28 mouse cellular contexts compared by ENCODE assay signal in the genomic region with DNA sequence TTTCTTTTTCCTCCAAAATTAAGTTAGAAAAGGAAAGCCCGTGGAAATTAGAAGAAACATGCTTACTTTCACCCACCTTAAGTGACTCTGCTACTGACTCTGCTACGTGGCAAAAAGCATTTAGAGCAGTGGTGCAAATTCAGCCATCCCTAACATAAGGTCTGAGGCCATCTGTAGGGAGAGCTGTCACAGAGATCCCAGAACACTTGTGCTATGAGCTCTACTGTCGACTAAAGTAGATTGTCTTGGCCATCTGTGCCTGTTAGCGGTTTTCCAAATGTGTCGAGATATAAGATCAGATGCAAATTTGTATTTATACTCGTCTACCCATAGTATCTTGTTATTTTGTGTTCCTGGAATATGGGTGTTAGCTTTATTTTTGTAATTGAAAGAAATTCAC. TPM values are rescaled to one million over a fixed set of nuclear protein-coding genes. Genes with fewer than 3 reads are reported as not detected.
DNase-seq lines count a peak whose midpoint lies in the region; ATAC-seq lines count a peak whose summit lies in the region.
"Had no signal": no experiment of that assay in that cellular context is flagged by ENCODE, and none has a peak within 500 bp of the region (broad histone marks: within the 10 kb centered on the region; RNA-seq: fewer than 3 reads in every experiment).

No protein-coding gene starts in this region.

- no peaks in the 10 kb centered on the region for H3K27me3 ChIP-seq in forebrain, embryonic 14.5 days (replicated peaks; ENCODE audit: control insufficient read depth, insufficient read depth, low read length)
- H3K27me3 ChIP-seq in forebrain, embryonic 11.5 days (ENCODE audit: control insufficient read depth, insufficient read depth, low read length), result no peaks in the 10 kb centered on the region
- no peaks in the 10 kb centered on the region for H3K27me3 ChIP-seq in kidney, embryonic 16.5 days (ENCODE audit: insufficient read depth, low read length)
- H3K27me3 ChIP-seq: CH12.LX; embryonic facial prominence, embryonic 12.5 days; heart, embryonic 13.5 days; liver, embryonic 13.5 days; midbrain, embryonic 12.5 days; stomach, embryonic 15.5 days had no signal

- H3K27ac ChIP-seq in forebrain, embryonic 14.5 days (ENCODE audit: low read depth, low read length), result peak overlapping the region; percentile 34; the same call in 1 of the 2 replicates
- no peak overlapping the region for H3K27ac ChIP-seq in forebrain, embryonic 11.5 days (ENCODE audit: low read depth, low read length)
- peak overlapping the region; percentile 48; the same call in 1 of the 2 replicates for H3K27ac ChIP-seq in kidney, embryonic 16.5 days (ENCODE audit: low read length)
- H3K27ac ChIP-seq: embryonic facial prominence, embryonic 12.5 days; heart, adult 2 months; heart, embryonic 13.5 days; hindbrain, postnatal 0 days; layer of hippocampus, adult 2 months; liver, embryonic 13.5 days; midbrain, embryonic 12.5 days; stomach, embryonic 15.5 days had no signal

- H3K36me3 ChIP-seq in forebrain, embryonic 14.5 days (ENCODE audit: control insufficient read depth, insufficient read depth, low read length), result no peaks in the 10 kb centered on the region
- H3K36me3 ChIP-seq in forebrain, embryonic 11.5 days (ENCODE audit: control insufficient read depth, insufficient read depth, low read length), result no peaks in the 10 kb centered on the region
- H3K36me3 ChIP-seq in kidney, embryonic 16.5 days (ENCODE audit: insufficient read depth, low read length), result no peaks in the 10 kb centered on the region
- H3K36me3 ChIP-seq: embryonic facial prominence, embryonic 12.5 days; G1E; heart, embryonic 13.5 days; liver, embryonic 13.5 days; midbrain, embryonic 12.5 days; stomach, embryonic 15.5 days had no signal

- peak; percentile 78 for DNase-seq in forebrain, embryonic 14.5 days (ENCODE audit: low spot score)
- DNase-seq in forebrain, embryonic 11.5 days (ENCODE audit: low spot score), result no peak
- DNase-seq in kidney, postnatal 36 days, result no peak
- DNase-seq in brain, adult 2 months (ENCODE audit: low read depth, low spot score), result peak; percentile 55
- peak; percentile 60 for DNase-seq in brain, embryonic 18.5 days (ENCODE audit: low read depth, low spot score)
- no peak for DNase-seq in cerebellum, adult 9-10 months
- DNase-seq: adrenal gland, postnatal 36 days; B cell, adult 2 months; cerebellum, adult 2 months; gastrocnemius, postnatal 36 days; heart, adult 2 months; heart, postnatal 14 days; kidney, postnatal 10 days; liver, embryonic 13.5 days; lung, adult 2 months; lung, postnatal 14 days; thymus, adult 18-20 months had no signal

- no peak overlapping the region for H3K9ac ChIP-seq in forebrain, embryonic 14.5 days (ENCODE audit: low read length)
- no peak overlapping the region for H3K9ac ChIP-seq in forebrain, embryonic 11.5 days (ENCODE audit: low read length)
- H3K9ac ChIP-seq in kidney, embryonic 16.5 days (replicated peaks; ENCODE audit: low read length), result no peak overlapping the region
- H3K9ac ChIP-seq: embryonic facial prominence, embryonic 12.5 days; heart, embryonic 13.5 days; liver, embryonic 13.5 days; midbrain, embryonic 12.5 days; stomach, embryonic 15.5 days had no signal

- H3K4me2 ChIP-seq in forebrain, embryonic 14.5 days (ENCODE audit: low read length), result no peak overlapping the region
- no peak overlapping the region for H3K4me2 ChIP-seq in forebrain, embryonic 11.5 days (ENCODE audit: low read depth, low read length, severe bottlenecking)
- no peak overlapping the region for H3K4me2 ChIP-seq in kidney, embryonic 16.5 days (replicated peaks; ENCODE audit: low read depth, low read length)
- H3K4me2 ChIP-seq: embryonic facial prominence, embryonic 12.5 days; heart, embryonic 13.5 days; liver, embryonic 13.5 days; midbrain, embryonic 12.5 days; stomach, embryonic 15.5 days had no signal

- 53% methylated on average over 6 of the region's 6 CpGs for WGBS in forebrain, embryonic 14.5 days
- WGBS in forebrain, embryonic 11.5 days, result 73% methylated on average over 6 of the region's 6 CpGs
- WGBS in kidney, embryonic 16.5 days, result 24% methylated on average over 6 of the region's 6 CpGs

- ATAC-seq in forebrain, embryonic 14.5 days, result peak; percentile 86
- ATAC-seq in forebrain, embryonic 11.5 days (replicated peaks; ENCODE audit: low FRiP score), result no peak
- no peak for ATAC-seq in kidney, embryonic 16.5 days (ENCODE audit: low FRiP score, low TSS enrichment)
- ATAC-seq: hindbrain, postnatal 0 days; intestine, embryonic 16.5 days had no signal

- H3K9me3 ChIP-seq in forebrain, embryonic 14.5 days (replicated peaks; ENCODE audit: control insufficient read depth, low read length), result no peaks in the 10 kb centered on the region
- H3K9me3 ChIP-seq in forebrain, embryonic 11.5 days (ENCODE audit: control insufficient read depth, low read length), result no peaks in the 10 kb centered on the region
- H3K9me3 ChIP-seq in kidney, embryonic 16.5 days (ENCODE audit: low read length), result no peaks in the 10 kb centered on the region
- H3K9me3 ChIP-seq: embryonic facial prominence, embryonic 12.5 days; G1E; heart, embryonic 13.5 days; liver, embryonic 13.5 days; midbrain, embryonic 12.5 days; stomach, embryonic 15.5 days had no signal

- H3K4me3 ChIP-seq in forebrain, embryonic 14.5 days (ENCODE audit: low read depth, low read length), result no peak overlapping the region
- no peak overlapping the region for H3K4me3 ChIP-seq in forebrain, embryonic 11.5 days (ENCODE audit: low read depth, low read length)
- H3K4me3 ChIP-seq in kidney, embryonic 16.5 days (ENCODE audit: low read length), result no peak overlapping the region
- H3K4me3 ChIP-seq: embryonic facial prominence, embryonic 12.5 days; erythroblast, embryonic 14.5 days; heart, adult 2 months; heart, embryonic 13.5 days; layer of hippocampus, adult 2 months; liver, embryonic 13.5 days; midbrain, embryonic 12.5 days; stomach, embryonic 15.5 days had no signal

- H3K4me1 ChIP-seq in forebrain, embryonic 14.5 days (ENCODE audit: control insufficient read depth, insufficient read depth, low read length), result peaks cover 8% of the 10 kb centered on the region; the same call in 1 of the 2 replicates
- no peaks in the 10 kb centered on the region; the same call in 1 of the 2 replicates for H3K4me1 ChIP-seq in forebrain, embryonic 11.5 days (replicated peaks; ENCODE audit: control insufficient read depth, insufficient read depth, low read length)
- peaks cover 3% of the 10 kb centered on the region; the same call in 1 of the 2 replicates for H3K4me1 ChIP-seq in kidney, embryonic 16.5 days (ENCODE audit: insufficient read depth, low read length)
- H3K4me1 ChIP-seq: embryonic facial prominence, embryonic 12.5 days; heart, embryonic 13.5 days; liver, embryonic 13.5 days; stomach, embryonic 15.5 days had no signal

RNA-seq across cellular contexts. Expression of a gene that starts 52.7 kb away (rescaled TPM):
- 64.7 and 94.0 TPM in 2 replicates for polyA plus RNA-seq in forebrain, embryonic 14.5 days (2014; fragmentation: Nextera tagmentation; extraction: Ambion mirVana)
- 27.6 and 33.7 TPM in 2 replicates for polyA plus RNA-seq in forebrain, embryonic 11.5 days (2014; fragmentation: Nextera tagmentation; extraction: Ambion mirVana)
- 83.4 and 102 TPM in 2 replicates for polyA plus RNA-seq in kidney, embryonic 16.5 days (2015; fragmentation: Nextera tagmentation; extraction: Ambion mirVana)
- polyA plus RNA-seq: erythroblast, embryonic 14.5 days; G1E had no signal

Comparison
In these comparisons a context has a peak if more than half of its experiments do, and no peak if none do; other contexts are left out.
1. DNase-seq: peak in forebrain, embryonic 14.5 days (single experiment), brain, adult 2 months (single experiment) and brain, embryonic 18.5 days (single experiment); none in forebrain, embryonic 11.5 days (single experiment), kidney, postnatal 36 days (0 of 2) and cerebellum, adult 9-10 months (single experiment).